Mouse (Mus musculus) G1E (cell line): ENCODE measurements around the gene Nes.

Experiments used
- CTCF ChIP-seq: IDR thresholded peaks from 2 replicates; pipeline ENCODE4 v1.5.1; 2012; ENCODE audit warnings: low read depth, low read length, inconsistent platforms, mixed read lengths
- TAL1 ChIP-seq: conservative IDR thresholded peaks from 2 replicates; pipeline ENCODE4 v1.6.1; 2012; ENCODE audit warnings: low read depth, low read length, inconsistent platforms, mixed read lengths

DNA sequence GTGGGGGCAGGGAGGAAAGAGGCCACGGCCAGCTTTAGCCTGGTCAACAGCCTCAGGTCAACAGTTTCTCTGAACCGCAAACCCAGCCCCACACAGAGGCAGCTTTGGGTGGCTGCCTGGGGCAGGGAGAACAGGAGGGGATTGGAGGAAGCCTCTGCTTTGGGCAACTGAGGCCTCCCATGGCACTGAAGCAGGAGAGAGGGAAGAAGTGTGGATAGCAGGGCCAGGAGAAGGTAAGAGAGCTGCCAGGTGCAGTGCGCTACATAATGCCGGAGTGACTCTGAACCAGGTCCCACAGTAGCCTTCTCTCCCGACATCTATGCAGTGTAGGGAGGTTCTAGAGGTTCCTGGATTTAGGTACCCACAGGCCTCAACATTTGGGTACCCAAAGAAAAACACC, 9.8 kb downstream of the Nes start:
- TF ChIP-seq CTCF (no peak), TAL1 (no peak)
